Mouse (Mus musculus) left cerebral cortex, postnatal 36 days (tissue): ENCODE results near the gene Cadm2. TPM values are rescaled to one million over a fixed set of nuclear protein-coding genes. Genes with fewer than 3 reads are reported as not detected.

Experiments
- DNase-seq, 2 experiments: peaks; one replicate each; pipeline ENCODE4 v3.0.0; 2021 to 2022; ENCODE audit warnings: low spot score in 2 of 2, mixed read lengths in 1 of 2
- intact Hi-C: fragments of 180-260 bp; cut with DNase I; formaldehyde crosslinking; loops from one replicate; pipeline ENCODE4 v1.15.1; 2025
- total RNA-seq, 2 experiments: library from RNA; stranded (reverse); gene quantifications; 2 replicates each; pipeline ENCODE4 v1.2.3; 2021

Cadm2 gene
- total RNA-seq, 2 experiments from 2014 or later, result 244 to 254 TPM

DNA sequence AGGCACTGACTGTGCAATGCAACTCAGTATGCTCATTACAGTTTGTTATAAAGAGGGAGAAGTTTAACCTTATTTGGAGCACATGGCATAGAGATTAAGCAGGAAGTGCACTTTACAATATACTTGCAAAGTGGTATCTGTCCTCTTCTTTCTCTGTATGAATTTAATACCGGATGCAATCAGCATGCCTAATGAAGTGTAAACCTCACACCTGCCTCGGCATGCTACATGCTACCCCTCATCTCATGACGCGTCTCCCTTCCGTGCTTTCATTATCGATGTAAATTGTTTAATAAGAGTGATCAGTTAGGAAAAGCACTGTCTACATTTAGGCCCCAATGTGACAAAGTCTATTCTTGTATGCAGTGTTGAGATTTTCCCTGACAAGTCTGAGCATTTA lies 633.0 kb downstream of the Cadm2 start:
- DNase-seq, result no peak
- intact Hi-C loops, result no loop called here

DNA sequence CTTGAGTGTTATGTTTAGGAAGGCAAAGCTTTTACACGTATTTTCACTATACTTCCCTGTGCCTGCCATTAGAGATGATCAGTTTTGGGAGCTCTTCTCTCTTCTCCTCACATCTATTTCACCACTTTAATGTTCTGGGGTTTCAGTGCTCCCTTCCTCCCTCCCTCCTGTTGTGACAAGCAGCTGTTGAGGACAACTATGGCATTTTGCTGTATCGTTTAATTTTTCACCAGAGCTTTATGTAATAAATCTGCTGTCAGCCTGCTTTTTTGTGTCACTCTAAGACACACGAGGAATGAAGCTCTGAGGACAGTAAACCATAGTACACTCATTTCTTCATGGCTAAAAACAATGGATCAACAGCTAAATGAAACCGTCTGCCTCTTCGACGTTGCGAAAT lies 633.8 kb downstream of the Cadm2 start:
- intact Hi-C loops, result no loop called here
- DNase-seq, result no peak

DNA sequence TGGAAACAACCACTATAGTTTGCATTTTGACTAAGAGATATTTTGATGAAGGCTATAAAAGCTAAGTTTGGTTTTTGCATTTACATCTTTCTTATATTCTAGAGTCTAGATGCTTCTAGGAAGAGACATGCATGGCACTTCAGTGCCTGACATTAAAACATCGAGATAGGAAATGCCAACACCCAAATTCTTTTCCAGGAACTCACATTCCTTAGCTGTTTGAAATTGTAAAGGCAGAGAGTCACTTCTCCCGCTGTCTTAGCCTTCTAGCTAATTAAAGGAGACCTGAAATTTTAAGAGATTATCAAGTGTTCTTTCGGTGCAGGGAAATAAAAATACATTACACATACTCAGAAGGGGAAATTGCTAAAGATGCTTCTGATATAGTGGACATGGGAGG lies 649.8 kb downstream of the Cadm2 start:
- intact Hi-C loops, result no loop called here
- no peak for DNase-seq

DNA sequence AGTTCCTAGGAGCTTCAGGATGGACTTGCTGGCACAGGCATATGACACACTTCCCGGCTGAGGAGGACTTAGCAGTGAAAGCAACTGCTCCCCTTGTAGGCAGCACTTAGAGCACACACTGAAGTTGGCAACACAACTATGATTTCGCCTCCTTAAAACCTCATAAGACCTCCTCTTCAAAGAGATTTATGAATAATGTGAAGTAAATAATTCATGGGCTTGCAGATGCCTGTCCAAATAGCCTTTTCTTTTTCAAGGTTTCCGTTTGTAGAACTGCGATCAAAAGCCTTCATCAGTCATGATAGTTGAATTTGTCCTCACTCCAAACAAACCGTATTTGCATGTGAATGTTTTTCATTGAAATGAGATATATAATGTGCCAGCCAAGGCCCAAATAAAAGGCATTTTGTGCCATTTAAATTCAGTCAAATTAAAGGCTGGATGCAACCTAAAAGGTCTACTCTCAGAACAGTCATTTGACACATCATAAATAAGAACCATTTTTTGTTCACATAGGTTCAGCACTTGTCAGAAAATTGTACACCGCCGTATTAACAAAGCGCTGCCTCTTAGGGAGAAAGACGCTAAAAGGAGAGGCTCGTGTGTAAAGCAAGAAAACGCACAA lies 651.1 kb downstream of the Cadm2 start:
- intact Hi-C loops, result no loop called here

DNA sequence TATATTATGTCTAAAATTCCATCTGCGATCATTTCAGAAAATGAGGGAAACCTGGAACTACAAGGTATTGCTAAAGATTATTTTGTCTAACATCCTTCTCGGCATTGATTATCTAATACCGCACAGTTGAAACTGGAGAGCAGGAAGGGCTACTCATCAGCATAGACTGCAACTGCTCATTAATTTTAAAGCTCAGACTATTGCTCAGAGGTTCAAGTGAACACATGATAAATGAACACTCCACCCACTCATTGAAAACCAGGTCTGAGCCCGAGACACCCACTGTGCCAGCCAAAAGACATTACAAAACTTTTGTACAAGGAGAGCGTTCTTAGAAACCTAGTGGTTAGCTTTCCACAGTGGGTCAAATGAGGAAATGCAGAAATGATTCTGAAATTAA lies 652.4 kb downstream of the Cadm2 start:
- intact Hi-C loops, result no loop called here
- no peak for DNase-seq

More for the DNA sequence above, 651.1 kb downstream of the Cadm2 start:
- DNase-seq, result no peak

DNA sequence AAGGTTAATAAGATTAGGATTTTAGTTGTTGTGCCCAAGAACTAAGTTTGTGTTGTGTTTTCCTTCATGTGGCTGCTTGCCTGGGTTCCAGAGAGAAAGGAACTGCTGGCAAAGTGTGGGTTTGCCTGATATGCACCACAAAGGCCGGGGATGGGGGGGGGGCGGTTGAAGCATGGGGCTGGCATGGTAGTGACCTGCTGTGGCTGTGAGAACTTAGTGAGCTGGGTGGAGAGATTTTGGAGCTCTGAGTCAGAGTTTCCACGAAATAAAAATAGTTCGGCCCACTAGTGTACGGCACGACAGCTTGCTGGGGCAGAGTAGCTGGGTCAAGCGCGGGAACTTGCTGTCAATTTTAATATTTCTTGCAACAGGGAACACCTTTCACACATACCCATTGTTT lies 653.0 kb downstream of the Cadm2 start:
- intact Hi-C loops, result no loop called here
- DNase-seq, result no peak

DNA sequence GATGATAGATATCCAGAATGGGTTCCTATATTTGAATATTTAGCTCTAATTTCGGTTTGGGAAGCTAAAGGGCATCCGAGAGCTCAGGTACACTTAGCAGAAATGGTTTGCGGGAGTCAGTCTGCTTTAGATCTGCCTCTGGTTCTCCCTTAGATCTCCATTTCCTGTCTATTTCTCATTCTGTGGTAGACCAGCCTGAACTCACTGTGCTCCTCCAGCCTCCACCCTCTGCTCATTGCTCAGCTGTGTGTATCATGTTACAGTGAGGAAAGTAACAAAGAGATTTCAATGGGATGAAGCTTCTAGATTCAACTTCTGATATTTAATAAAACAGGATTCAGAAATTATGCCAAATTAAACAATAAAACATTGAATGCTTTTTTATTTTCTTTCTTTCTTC lies 661.6 kb downstream of the Cadm2 start:
- intact Hi-C loops, result no loop called here
- no peak for DNase-seq

DNA sequence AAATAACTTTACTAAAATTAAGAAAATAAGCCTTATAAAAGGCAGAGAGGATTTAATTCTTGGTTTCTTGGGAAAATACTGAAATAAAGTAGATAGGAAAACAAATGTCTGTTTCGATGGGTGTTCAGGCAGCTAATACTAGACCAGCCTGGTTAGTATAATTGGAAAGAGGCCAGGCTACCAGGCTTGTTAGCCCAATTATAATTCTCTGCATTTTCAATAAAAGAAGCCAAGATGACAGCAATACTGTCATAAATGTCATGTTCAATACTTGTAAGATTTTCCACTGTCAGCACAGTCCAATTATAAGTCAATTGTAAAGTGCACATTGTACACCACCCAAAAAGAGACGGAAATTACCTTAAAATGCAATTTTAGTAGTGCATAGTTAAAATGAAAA lies 664.8 kb downstream of the Cadm2 start:
- intact Hi-C loops, result no loop called here
- no peak for DNase-seq

DNA sequence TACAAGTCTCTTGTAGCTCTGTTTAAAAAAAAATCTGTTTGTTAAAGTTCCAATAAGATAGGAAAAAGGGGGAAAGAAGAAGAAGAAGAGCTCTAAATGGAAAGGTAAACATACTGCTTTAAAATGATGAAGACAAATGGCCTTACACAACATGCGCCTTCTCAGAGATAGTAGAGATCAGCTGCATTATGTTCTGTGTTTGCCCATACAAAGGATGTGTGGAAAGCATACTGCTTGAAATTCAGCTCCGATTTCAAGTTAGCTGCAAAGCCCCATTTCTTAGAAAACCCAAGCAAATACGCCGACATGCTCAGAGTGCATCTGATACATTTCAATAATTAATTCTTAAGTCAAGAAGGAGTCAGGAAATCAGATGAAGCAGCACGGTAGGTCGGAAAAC lies 684.4 kb downstream of the Cadm2 start:
- intact Hi-C loops, result no loop called here
- no peak for DNase-seq

DNA sequence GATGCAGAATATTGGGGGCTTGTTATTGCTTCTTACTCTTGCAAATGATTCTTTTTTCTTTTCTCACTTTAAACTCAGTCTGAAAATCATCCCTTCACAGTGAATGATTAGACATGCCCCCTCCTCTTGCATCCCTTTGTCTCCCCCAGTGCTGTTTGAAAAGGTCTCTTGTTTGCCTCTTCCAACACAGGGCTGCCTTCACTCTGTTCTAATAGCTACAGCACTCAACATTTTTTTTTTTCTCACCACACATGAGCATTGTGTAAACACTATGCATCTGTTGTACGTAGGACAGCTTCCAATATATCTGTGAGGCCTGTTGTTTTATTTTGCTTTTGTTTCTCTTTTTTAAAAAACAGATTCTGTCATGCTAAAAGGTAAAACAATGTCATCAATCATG lies 695.2 kb downstream of the Cadm2 start:
- intact Hi-C loops, result no loop called here
- DNase-seq, result no peak

DNA sequence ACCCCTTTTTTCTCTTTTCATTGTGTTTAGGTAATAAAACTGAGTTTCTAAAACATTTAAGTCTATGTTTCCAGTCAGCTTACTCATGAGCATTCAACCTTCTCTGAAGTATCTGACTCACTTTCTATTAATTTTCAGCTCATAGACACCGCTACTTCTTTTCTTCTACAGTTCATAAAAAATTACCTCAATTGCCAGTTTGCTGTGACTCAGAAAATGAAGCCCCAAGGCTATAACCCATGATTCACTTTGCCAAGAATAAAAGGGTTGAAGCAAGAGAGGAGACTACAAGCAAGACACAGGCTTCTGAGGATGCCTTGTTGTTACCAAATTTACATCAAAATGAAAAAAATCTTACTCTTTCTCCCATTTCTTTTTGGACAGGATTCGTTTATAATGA lies 698.0 kb downstream of the Cadm2 start:
- intact Hi-C loops, result no loop called here
- no peak for DNase-seq

DNA sequence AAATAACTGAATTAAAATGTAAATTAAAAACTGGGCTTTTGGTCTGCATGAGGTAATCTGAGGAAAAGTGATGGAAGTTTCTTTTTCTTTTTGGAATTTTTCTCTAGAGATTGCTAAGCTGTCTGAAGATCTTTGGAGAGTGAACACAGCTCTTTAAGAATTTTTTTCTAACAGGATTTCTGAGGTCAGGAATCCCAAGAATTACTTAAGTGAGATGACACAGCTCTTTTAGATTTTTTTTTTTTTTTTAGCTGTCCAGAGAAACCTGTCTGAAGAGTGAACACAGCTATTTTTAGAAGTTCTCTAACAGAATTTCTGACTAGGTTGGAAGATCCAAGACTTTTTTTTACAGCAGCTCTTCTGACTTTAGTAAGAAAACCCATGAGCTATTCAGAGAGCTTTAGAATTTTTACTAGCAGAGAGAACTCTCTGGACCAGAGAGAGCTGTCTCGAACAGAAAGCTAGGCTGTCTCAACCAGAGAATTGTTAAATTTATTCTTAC lies 699.2 kb downstream of the Cadm2 start:
- no peak for DNase-seq
- intact Hi-C loops, result no loop called here

DNA sequence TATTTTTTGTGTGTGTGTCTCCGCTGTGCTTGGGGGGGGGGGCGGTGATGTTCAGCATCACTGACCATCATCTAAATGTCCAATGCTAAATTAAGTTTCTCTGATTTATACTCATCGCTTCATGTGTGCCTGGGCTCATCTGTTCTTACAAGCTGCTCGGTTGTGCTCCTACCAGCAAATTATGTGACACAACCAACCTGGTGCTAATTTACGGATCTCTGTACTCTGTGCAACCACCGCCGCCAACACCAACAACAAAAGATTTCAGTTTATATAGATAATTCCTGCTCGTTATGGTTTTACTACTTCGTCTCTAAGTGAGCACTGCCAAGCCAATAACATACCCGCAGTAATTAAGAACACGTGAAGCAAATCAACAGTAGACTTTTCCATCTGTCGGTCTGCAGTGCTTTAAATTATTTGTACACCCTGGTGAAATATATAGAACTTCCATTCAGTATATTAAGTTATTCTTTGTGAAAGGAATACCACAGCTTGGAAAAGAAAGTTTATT lies 700.8 kb downstream of the Cadm2 start:
- no peak for DNase-seq
- intact Hi-C loops, result no loop called here

DNA sequence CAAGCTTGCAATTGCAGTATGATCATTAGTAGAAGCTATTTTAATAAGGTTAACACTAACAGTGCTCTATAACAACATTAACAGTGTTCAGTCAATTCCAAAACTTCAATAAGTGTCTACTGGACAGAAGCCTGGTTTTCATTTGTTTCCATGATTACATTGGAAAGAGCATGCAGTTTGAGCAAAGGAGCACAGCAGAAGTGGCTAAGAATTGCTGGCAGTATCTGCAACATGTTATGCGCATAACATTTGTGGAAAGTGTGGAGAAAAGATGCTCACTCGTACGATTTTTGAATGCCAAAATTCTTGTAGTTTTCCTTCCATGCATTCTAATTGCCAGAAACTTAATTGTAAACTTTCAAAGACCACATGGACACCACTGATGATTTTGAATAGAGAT lies 718.9 kb downstream of the Cadm2 start:
- DNase-seq, result no peak
- intact Hi-C loops, result no loop called here

DNA sequence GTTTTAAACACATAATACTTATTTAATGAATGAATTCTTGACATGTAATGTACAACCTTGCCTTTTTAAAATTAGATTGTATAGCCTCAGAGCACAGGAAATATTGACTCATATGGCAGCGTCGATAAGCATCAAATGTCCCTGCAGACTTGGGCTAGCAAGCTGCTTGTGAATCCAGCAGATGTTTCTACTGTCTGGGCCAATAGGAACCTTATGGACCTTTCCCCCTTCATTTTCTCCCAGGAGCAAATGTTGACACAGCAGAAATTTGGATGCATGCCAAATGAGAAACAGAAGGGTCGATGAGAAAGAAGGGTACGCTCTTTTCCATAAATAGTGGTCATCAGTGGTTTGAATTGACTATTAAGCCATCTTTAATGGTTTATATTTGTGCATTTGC lies 720.0 kb downstream of the Cadm2 start:
- no peak for DNase-seq
- intact Hi-C loops, result no loop called here

DNA sequence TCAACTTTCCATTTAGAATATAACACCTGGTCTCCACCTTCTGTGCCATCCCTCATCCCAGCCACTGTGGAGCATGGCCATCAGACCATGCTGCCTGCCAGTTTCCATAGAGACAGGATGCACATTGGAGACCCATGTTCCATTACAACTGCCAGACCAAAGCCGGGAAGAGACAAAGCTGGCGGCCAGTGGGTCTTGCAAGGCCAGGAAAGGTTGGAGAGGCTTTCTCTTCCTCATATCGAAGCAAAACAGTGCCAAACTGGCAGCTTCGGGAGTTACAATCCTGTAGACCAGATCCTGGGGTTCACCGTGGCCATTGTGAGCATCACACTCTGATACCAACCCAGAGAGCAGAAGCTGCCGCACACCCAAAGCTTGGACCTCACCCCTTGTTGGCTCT lies 728.3 kb downstream of the Cadm2 start:
- DNase-seq, result no peak
- intact Hi-C loops, result no loop called here

DNA sequence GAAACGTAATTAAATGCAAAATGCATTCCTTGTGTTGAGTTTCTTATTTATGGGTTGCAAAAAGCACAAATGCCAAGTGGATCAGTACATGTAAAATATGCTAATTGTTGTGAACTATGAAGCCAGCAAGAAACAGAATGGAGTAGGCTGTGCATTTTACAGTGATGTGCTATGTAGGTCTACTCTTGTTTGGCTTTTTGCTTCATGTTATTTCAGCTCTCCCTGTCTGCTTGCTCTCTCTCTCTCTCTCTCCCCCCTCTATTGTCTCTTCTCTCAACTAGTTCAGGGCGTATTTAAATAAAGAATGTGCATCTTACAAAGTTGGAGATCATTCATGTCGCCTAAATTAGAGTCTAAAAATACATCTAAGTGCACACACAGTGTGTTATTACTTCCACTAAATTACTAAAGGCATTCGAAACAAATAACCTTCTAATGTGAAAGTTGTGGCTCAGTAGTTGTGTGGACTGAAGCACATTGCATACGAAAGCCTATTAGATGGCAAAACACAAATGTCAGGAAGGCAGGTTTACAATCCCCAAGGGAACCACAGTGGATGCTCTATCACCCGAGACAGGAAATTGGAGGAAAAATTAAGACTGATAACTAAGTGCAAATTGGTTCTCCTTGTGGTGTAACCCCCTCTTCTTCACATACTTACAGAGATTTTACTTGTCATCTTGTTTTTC lies 729.0 kb downstream of the Cadm2 start:
- no peak for DNase-seq
- intact Hi-C loops, result no loop called here

DNA sequence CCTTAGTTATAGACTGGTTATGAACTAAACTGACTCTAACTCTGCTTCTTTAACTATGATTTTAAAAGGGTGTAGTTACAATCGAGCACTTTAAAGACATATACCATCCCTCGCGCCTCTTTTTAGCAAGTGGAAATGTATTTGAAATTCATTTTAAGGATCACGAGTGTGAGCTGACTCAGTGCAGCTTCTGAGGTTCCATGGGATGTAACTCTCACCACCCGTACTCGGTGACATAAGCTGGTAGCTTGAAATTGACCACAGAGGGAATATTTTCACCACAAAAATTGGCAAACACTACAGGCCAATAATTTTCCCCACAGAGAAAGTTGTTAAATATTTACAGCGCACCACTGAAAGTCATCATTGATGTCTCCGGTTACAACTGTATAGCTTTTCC lies 730.8 kb downstream of the Cadm2 start:
- intact Hi-C loops, result no loop called here
- DNase-seq, result no peak

DNA sequence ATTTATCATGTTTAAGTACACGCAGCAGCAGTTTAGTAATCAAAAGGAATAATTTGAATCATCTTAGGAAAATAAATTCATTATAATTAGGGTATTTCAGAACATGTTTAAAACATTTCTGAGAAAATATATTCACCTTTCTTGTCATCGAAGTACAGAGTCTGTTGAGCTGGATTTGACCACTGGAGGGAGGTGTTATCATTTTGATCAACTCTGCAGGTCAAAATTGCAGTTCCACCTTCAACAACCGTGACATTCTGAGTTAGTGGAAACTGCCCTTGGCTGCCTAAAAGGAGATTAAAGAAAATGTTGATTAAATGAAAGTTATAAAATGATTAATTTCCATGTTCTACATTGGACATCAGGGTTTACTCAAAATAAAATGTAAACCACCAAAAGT lies 738.1 kb downstream of the Cadm2 start:
- no peak for DNase-seq
- intact Hi-C loops, result no loop called here

DNA sequence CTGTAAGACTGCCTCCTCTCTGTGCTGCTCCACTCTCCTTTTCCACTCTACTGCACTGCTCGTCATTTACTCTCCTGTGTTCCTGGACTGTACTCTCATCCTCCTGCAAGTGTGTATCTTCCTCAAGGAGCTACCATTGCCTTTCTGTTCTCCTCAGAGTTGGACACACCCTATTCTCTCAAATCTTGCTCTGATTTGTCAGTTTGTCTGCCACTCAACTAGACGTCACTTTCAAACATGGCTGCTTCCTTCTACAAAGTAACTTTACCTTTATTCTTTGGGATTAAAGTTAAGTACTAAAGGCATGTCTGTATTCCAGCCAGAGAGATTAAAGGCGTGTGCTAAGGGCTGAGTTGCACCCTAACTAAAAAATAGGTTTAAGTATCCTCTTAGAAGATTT lies 749.5 kb downstream of the Cadm2 start:
- no peak for DNase-seq
- intact Hi-C loops, result no loop called here

DNA sequence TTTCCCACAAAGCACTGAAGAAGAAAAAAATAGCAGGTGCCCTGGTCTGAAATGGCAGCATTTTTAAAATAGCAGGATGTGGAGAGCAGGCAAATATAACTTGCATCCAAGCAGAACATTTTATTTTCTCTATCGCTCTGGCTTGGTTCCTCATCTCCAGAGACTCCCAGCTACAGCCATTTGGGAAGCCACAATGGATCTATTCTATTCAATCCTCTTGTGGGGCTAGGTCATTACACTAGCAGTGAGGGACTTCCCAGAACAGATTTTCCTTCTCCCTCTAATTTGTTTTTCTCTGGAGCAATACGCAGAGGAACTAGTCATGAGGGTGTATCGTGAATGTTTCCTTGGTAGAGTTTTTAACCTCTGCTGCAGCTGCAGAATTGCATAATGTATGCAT lies 769.7 kb downstream of the Cadm2 start:
- DNase-seq, result no peak
- intact Hi-C loops, result no loop called here

DNA sequence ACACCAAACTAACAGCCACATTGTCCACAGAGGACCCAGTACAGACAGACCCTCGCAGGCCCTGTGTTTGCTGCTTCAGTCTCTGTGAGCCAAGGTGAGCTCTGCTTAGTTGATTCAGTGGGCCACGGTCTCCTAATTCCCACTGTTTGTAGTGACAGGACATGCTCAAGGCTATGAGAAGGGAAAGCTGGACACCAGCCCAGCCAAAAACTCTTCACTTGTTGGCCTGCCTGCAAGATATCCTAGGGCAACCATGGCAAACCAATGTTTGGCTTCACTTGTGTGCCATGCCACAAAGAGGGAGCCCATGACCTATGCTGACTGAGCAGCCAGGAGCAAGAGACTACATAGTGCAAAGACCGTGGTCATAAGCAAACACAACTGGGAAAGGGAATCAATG lies 795.8 kb downstream of the Cadm2 start:
- DNase-seq, result no peak
- intact Hi-C loops, result no loop called here
